Mouse (Mus musculus) embryo, embryonic 9.5 days (tissue): ENCODE data around the gene Uts2r.

Experiments used
- DNase-seq: peaks from one replicate; pipeline ENCODE4 v3.0.0-alpha.2; 2017; ENCODE audit errors: extremely low spot score

The Uts2r gene

GRCm38 (mm10) chr11:121160636-121161346 lies 720 bp downstream of the Uts2r start:
- DNase-seq: no peak

- no peak for DNase-seq
Measured at GRCm38 (mm10) chr11:121163751-121164150, 3.7 kb downstream of the Uts2r start.

GRCm38 (mm10) chr11:121173203-121173602 lies 13.1 kb downstream of the Uts2r start:
- DNase-seq: no peak

- no peak for DNase-seq
Measured at GRCm38 (mm10) chr11:121174234-121174633, 14.2 kb downstream of the Uts2r start.

- DNase-seq: peak; percentile 72
Measured at GRCm38 (mm10) chr11:121176285-121177270, 16.5 kb downstream of the Uts2r start.

- DNase-seq: no peak
Measured at GRCm38 (mm10) chr11:121189681-121190080, 29.6 kb downstream of the Uts2r start.

- DNase-seq: no peak
Measured at GRCm38 (mm10) chr11:121192742-121193141, 32.7 kb downstream of the Uts2r start.

GRCm38 (mm10) chr11:121193415-121193814 lies 33.3 kb downstream of the Uts2r start:
- DNase-seq: no peak

GRCm38 (mm10) chr11:121198622-121199021 lies 38.6 kb downstream of the Uts2r start:
- no peak for DNase-seq

- DNase-seq: no peak
Measured at GRCm38 (mm10) chr11:121199851-121200250, 39.8 kb downstream of the Uts2r start.

GRCm38 (mm10) chr11:121200781-121201180 lies 40.7 kb downstream of the Uts2r start:
- DNase-seq: no peak

- peak; percentile 17 for DNase-seq
Measured at GRCm38 (mm10) chr11:121201436-121202198, 41.5 kb downstream of the Uts2r start.

GRCm38 (mm10) chr11:121203859-121204160 lies 43.7 kb downstream of the Uts2r start:
- no peak for DNase-seq

- peak; percentile 99 for DNase-seq
Measured at GRCm38 (mm10) chr11:121204161-121205006, 44.3 kb downstream of the Uts2r start, which contains the start of the genes Hexdc and Ogfod3. Gene Hexdc, plus strand, starts transcription at chr11:121204433. Gene Ogfod3, minus strand, starts transcription at chr11:121204711.
